Mouse (Mus musculus) neutrophil, adult 59 days (primary cell): ENCODE data around the gene Cldn3. TPM values are rescaled to one million over a fixed set of nuclear protein-coding genes. Genes with fewer than 3 reads are reported as not detected.

Experiments used
- total RNA-seq, 2 experiments: library from RNA; stranded (reverse); gene quantifications; 1 replicate in 1 of 2; 2 replicates in 1 of 2; pipeline ENCODE4 v1.2.4; 2023

Cldn3 gene
- not detected for total RNA-seq

GRCm38 (mm10) chr5:134985633-134986297 lies at the start of gene Cldn3:
Cldn3 (plus strand) TSS chr5:134986214.

GRCm38 (mm10) chr5:134946857-134947255 lies 39.2 kb upstream of the Cldn3 start, which contains the start of gene Cldn4:
Cldn4 (minus strand) TSS chr5:134946934.

GRCm38 (mm10) chr5:135008671-135009589 lies 22.9 kb downstream of the Cldn3 start, which contains the start of gene Abhd11:
Abhd11 (plus strand) TSS chr5:135009152.

GRCm38 (mm10) chr5:135023344-135024173 lies 37.5 kb downstream of the Cldn3 start, which contains the start of gene Stx1a:
Stx1a (plus strand) TSS chr5:135023482.

Other genes starting within 250 kb of the Cldn3 start
- not detected for gene Eln, start 238.9 kb upstream of the Cldn3 start, total RNA-seq
- not detected for gene Tmem270, start 79.5 kb upstream of the Cldn3 start, total RNA-seq
- gene Cldn13, start 70.7 kb upstream of the Cldn3 start, total RNA-seq = 10 to 100 TPM in 1 of 2 experiments, 1 to 10 TPM in 1; 4.0 to 17.5 TPM
- gene Mettl27, start 53.8 kb upstream of the Cldn3 start, total RNA-seq = 1 to 10 TPM; 1.6 to 3.0 TPM
- gene Cldn4, start 39.3 kb upstream of the Cldn3 start, total RNA-seq = not detected
- 10 to 100 TPM; 22.7 to 26.3 TPM for gene Abhd11, start 22.9 kb downstream of the Cldn3 start, total RNA-seq
- under 1 TPM; 0.22 to 0.27 TPM for gene Stx1a, start 37.3 kb downstream of the Cldn3 start, total RNA-seq
- gene Dnajc30, start 78.0 kb downstream of the Cldn3 start, total RNA-seq = 10 to 100 TPM; 13.2 to 16.1 TPM
- 10 to 100 TPM; 29.6 to 34.5 TPM for gene Bud23, start 78.7 kb downstream of the Cldn3 start, total RNA-seq
- under 1 TPM in 1 of 2 experiments, not detected in 1; 0.31 TPM for gene Vps37d, start 92.1 kb downstream of the Cldn3 start, total RNA-seq
- under 1 TPM; 0.24 to 0.49 TPM for gene Mlxipl, start 103.7 kb downstream of the Cldn3 start, total RNA-seq
- gene Tbl2, start 163.4 kb downstream of the Cldn3 start, total RNA-seq = 10 to 100 TPM; 10.6 to 11.1 TPM
- 10 to 100 TPM; 25.0 to 30.1 TPM for gene Bcl7b, start 182.1 kb downstream of the Cldn3 start, total RNA-seq
- 10 to 100 TPM; 83.4 to 84.8 TPM for gene Baz1b, start 201.1 kb downstream of the Cldn3 start, total RNA-seq